Mouse (Mus musculus) limb, embryonic 10.5 days (tissue): ENCODE measurements around the gene Pctp. TPM values are rescaled to one million over a fixed set of nuclear protein-coding genes. Genes with fewer than 3 reads are reported as not detected.

Experiments used
- DNase-seq: peaks from one replicate; pipeline ENCODE4 v3.0.0-alpha.2; 2017; ENCODE audit warnings: low spot score
- H3K27ac ChIP-seq: fragments of 300-500 bp; sonication (generic); 2 replicates; pipeline ENCODE4 v1.5.1; 2016; ENCODE audit warnings: mild to moderate bottlenecking
- H3K27me3 ChIP-seq: fragments of 300-500 bp; sonication (generic); 2 replicates; pipeline ENCODE4 v1.6.1; 2016; ENCODE audit warnings: low read depth, mild to moderate bottlenecking; ENCODE audit not compliant: poor library complexity, severe bottlenecking
- H3K36me3 ChIP-seq: fragments of 300-500 bp; sonication (generic); 2 replicates; pipeline ENCODE4 v1.6.1; 2016; ENCODE audit warnings: mild to moderate bottlenecking, moderate library complexity
- H3K4me1 ChIP-seq: fragments of 300-500 bp; sonication (generic); 2 replicates; pipeline ENCODE4 v1.6.1; 2016
- H3K4me3 ChIP-seq: fragments of 300-500 bp; sonication (generic); 2 replicates; pipeline ENCODE4 v1.5.1; 2016; ENCODE audit warnings: mild to moderate bottlenecking, moderate library complexity
- H3K9me3 ChIP-seq: fragments of 300-500 bp; sonication (generic); replicated peaks from 2 replicates; pipeline ENCODE4 v1.6.1; 2016; ENCODE audit warnings: mild to moderate bottlenecking
- WGBS: fragments of 180-500 bp; shearing (Covaris S2); methylation state at CpG from one replicate; pipeline ENCODE4 v1.1.7; 2016; 5-methylcytosine and 5-hydroxymethylcytosine counted together
- polyA plus RNA-seq: library from polyadenylated mRNA; unstranded; fragments of >200 nt; fragmentation: Nextera tagmentation; extraction: Ambion mirVana; gene quantifications from 2 replicates; pipeline ENCODE4 v1.2.1, GENCODE M21; 2016

Gene Pctp
- polyA plus RNA-seq, 1 experiment from 2014 or later: 21.9 TPM

GRCm38 (mm10) chr11:90002987-90003348, 274 bp upstream of the Pctp start:
- Histone ChIP-seq H3K9me3 (no peaks in the 10 kb centered on the region), H3K4me3 (peak overlapping the region; percentile 69), H3K27ac (peak overlapping the region; percentile 89; the same call in 1 of the 2 replicates), H3K4me1 (peaks cover 25% of the 10 kb centered on the region), H3K27me3 (peaks cover 5% of the 10 kb centered on the region; the same call in 1 of the 2 replicates), H3K36me3 (no peaks in the 10 kb centered on the region)
- WGBS: 12% methylated on average over 8 of the region's 8 CpGs
- no peak for DNase-seq

- Histone ChIP-seq H3K36me3 (no peaks in the 10 kb centered on the region), H3K4me1 (peaks cover 17% of the 10 kb centered on the region; the same call in 1 of the 2 replicates), H3K4me3 (peak overlapping the region; percentile 69), H3K27ac (peak overlapping the region; percentile 89), H3K27me3 (no peaks in the 10 kb centered on the region), H3K9me3 (no peaks in the 10 kb centered on the region)
- WGBS: 90% methylated on average over 10 of the region's 10 CpGs
- DNase-seq: no peak
Measured at GRCm38 (mm10) chr11:90001396-90002230, 1.1 kb downstream of the Pctp start.

- Histone ChIP-seq H3K4me3 (no peak overlapping the region), H3K27me3 (no peaks in the 10 kb centered on the region), H3K4me1 (peaks cover 17% of the 10 kb centered on the region; the same call in 1 of the 2 replicates), H3K27ac (no peak overlapping the region), H3K36me3 (no peaks in the 10 kb centered on the region), H3K9me3 (no peaks in the 10 kb centered on the region)
- DNase-seq: no peak
- 89% methylated on average over 4 of the region's 4 CpGs for WGBS
Measured at GRCm38 (mm10) chr11:90000666-90001065, 2.0 kb downstream of the Pctp start.

GRCm38 (mm10) chr11:89998996-89999770, 3.5 kb downstream of the Pctp start:
- Histone ChIP-seq H3K4me1 (peaks cover 12% of the 10 kb centered on the region; the same call in 1 of the 2 replicates), H3K27ac (no peak overlapping the region), H3K36me3 (no peaks in the 10 kb centered on the region), H3K27me3 (no peaks in the 10 kb centered on the region), H3K9me3 (no peaks in the 10 kb centered on the region), H3K4me3 (no peak overlapping the region)
- 93% methylated on average over 18 of the region's 18 CpGs for WGBS
- DNase-seq: no peak

- H3K4me1 ChIP-seq: peaks cover under 1% of the 10 kb centered on the region; the same call in 1 of the 2 replicates
- WGBS: 97% methylated on average over 7 of the region's 7 CpGs
- no peak overlapping the region for H3K4me3 ChIP-seq
- H3K27ac ChIP-seq: no peak overlapping the region
- no peaks in the 10 kb centered on the region for H3K27me3 ChIP-seq
- H3K9me3 ChIP-seq: no peaks in the 10 kb centered on the region
- no peak for DNase-seq
- H3K36me3 ChIP-seq: no peaks in the 10 kb centered on the region
Measured at GRCm38 (mm10) chr11:89996856-89997255, 5.8 kb downstream of the Pctp start.

GRCm38 (mm10) chr11:89996406-89996805, 6.3 kb downstream of the Pctp start:
- Histone ChIP-seq H3K4me1 (no peaks in the 10 kb centered on the region), H3K36me3 (no peaks in the 10 kb centered on the region), H3K4me3 (no peak overlapping the region), H3K27me3 (no peaks in the 10 kb centered on the region), H3K9me3 (no peaks in the 10 kb centered on the region), H3K27ac (no peak overlapping the region)
- no peak for DNase-seq
- WGBS: 85% methylated on average over 4 of the region's 4 CpGs

GRCm38 (mm10) chr11:89995596-89995995, 7.1 kb downstream of the Pctp start:
- Histone ChIP-seq H3K4me1 (no peaks in the 10 kb centered on the region), H3K36me3 (no peaks in the 10 kb centered on the region), H3K27me3 (no peaks in the 10 kb centered on the region), H3K27ac (no peak overlapping the region), H3K4me3 (no peak overlapping the region), H3K9me3 (no peaks in the 10 kb centered on the region)
- WGBS: 90% methylated on average over 5 of the region's 5 CpGs
- no peak for DNase-seq

- 90% methylated on average over 2 of the region's 2 CpGs for WGBS
- no peak for DNase-seq
Measured at GRCm38 (mm10) chr11:89994706-89995105, 8.0 kb downstream of the Pctp start.

GRCm38 (mm10) chr11:89991661-89992060, 11.0 kb downstream of the Pctp start:
- H3K27ac ChIP-seq: no peak overlapping the region
- H3K9me3 ChIP-seq: no peaks in the 10 kb centered on the region
- H3K27me3 ChIP-seq: no peaks in the 10 kb centered on the region
- H3K4me3 ChIP-seq: no peak overlapping the region
- DNase-seq: no peak
- H3K36me3 ChIP-seq: no peaks in the 10 kb centered on the region
- no peaks in the 10 kb centered on the region for H3K4me1 ChIP-seq

More at GRCm38 (mm10) chr11:89994706-89995105, 8.0 kb downstream of the Pctp start:
- no peaks in the 10 kb centered on the region for H3K9me3 ChIP-seq
- H3K4me1 ChIP-seq: no peaks in the 10 kb centered on the region
- H3K27ac ChIP-seq: no peak overlapping the region
- no peak overlapping the region for H3K4me3 ChIP-seq
- H3K36me3 ChIP-seq: no peaks in the 10 kb centered on the region
- H3K27me3 ChIP-seq: no peaks in the 10 kb centered on the region

- 28% methylated on average over 8 of the region's 8 CpGs for WGBS
- no peak overlapping the region for H3K4me3 ChIP-seq
- no peaks in the 10 kb centered on the region for H3K9me3 ChIP-seq
- H3K36me3 ChIP-seq: no peaks in the 10 kb centered on the region; the same call in none of the 2 replicates
- H3K27me3 ChIP-seq: no peaks in the 10 kb centered on the region
- H3K4me1 ChIP-seq: no peaks in the 10 kb centered on the region
- peak overlapping the region; percentile 50 for H3K27ac ChIP-seq
- peak; percentile 85 for DNase-seq
Measured at GRCm38 (mm10) chr11:89988936-89989589, 13.6 kb downstream of the Pctp start.

- Histone ChIP-seq H3K27me3 (no peaks in the 10 kb centered on the region), H3K4me3 (no peak overlapping the region), H3K36me3 (no peaks in the 10 kb centered on the region; the same call in none of the 2 replicates), H3K4me1 (no peaks in the 10 kb centered on the region), H3K9me3 (no peaks in the 10 kb centered on the region), H3K27ac (no peak overlapping the region)
- no peak for DNase-seq
- 93% methylated on average over 8 of the region's 8 CpGs for WGBS
Measured at GRCm38 (mm10) chr11:89986516-89986915, 16.2 kb downstream of the Pctp start.

GRCm38 (mm10) chr11:89985200-89986187, 17.2 kb downstream of the Pctp start:
- H3K9me3 ChIP-seq: no peaks in the 10 kb centered on the region
- no peak overlapping the region for H3K4me3 ChIP-seq
- H3K27me3 ChIP-seq: no peaks in the 10 kb centered on the region
- WGBS: 81% methylated on average over 10 of the region's 10 CpGs
- no peaks in the 10 kb centered on the region for H3K4me1 ChIP-seq
- H3K36me3 ChIP-seq: no peaks in the 10 kb centered on the region; the same call in none of the 2 replicates
- no peak overlapping the region for H3K27ac ChIP-seq
- no peak for DNase-seq
